Mouse (Mus musculus): ENCODE results near the gene 4930519G04Rik. TPM values are rescaled to one million over a fixed set of nuclear protein-coding genes. Genes with fewer than 3 reads are reported as not detected.
"Not testable (repeated sequence)": the region's sequence is repeated elsewhere in the genome, so short reads cannot be mapped to it uniquely, and the experiment has no call there.

Gene 4930519G04Rik
- not detected for total RNA-seq (2021)
- long read RNA-seq, experiment 1 = 0 reads
- long read RNA-seq, experiment 2 = 0 reads

- DNase-seq (ENCODE audit: low spot score in 2 of 2) = not testable (repeated sequence)
Observed at GRCm38 (mm10) chr5:114853364-114853763, at the start of gene 4930519G04Rik. Gene 4930519G04Rik, plus strand, starts transcription at chr5:114853664.

GRCm38 (mm10) chr5:114804335-114804734 is 49.1 kb upstream of the 4930519G04Rik start:
- DNase-seq (ENCODE audit: low spot score in 2 of 2) = no peak

- peak in 1 of 2 experiments; percentile 63 for DNase-seq (ENCODE audit: low spot score in 2 of 2)
Observed at GRCm38 (mm10) chr5:114804958-114805357, 48.5 kb upstream of the 4930519G04Rik start.

- DNase-seq (ENCODE audit: low spot score in 2 of 2) = no peak
Observed at GRCm38 (mm10) chr5:114805436-114806350, 47.8 kb upstream of the 4930519G04Rik start.

- no peak for DNase-seq (ENCODE audit: low spot score in 2 of 2)
Observed at GRCm38 (mm10) chr5:114806636-114807035, 46.8 kb upstream of the 4930519G04Rik start.

- no peak for DNase-seq (ENCODE audit: low spot score in 2 of 2)
Observed at GRCm38 (mm10) chr5:114807063-114807462, 46.4 kb upstream of the 4930519G04Rik start.

GRCm38 (mm10) chr5:114807468-114807867 is 46.0 kb upstream of the 4930519G04Rik start:
- DNase-seq (ENCODE audit: low spot score in 2 of 2) = no peak

GRCm38 (mm10) chr5:114807893-114808292 is 45.6 kb upstream of the 4930519G04Rik start:
- no peak for DNase-seq (ENCODE audit: low spot score in 2 of 2)

- DNase-seq (ENCODE audit: low spot score in 2 of 2) = no peak
Observed at GRCm38 (mm10) chr5:114808385-114808784, 45.1 kb upstream of the 4930519G04Rik start.

- DNase-seq (ENCODE audit: low spot score in 2 of 2) = no peak
Observed at GRCm38 (mm10) chr5:114809181-114809756, 44.2 kb upstream of the 4930519G04Rik start.

GRCm38 (mm10) chr5:114809826-114810225 is 43.6 kb upstream of the 4930519G04Rik start:
- no peak for DNase-seq (ENCODE audit: low spot score in 2 of 2)

GRCm38 (mm10) chr5:114813525-114814181 is 39.8 kb upstream of the 4930519G04Rik start:
- DNase-seq (ENCODE audit: low spot score in 2 of 2) = peak; percentile 90 to 91

GRCm38 (mm10) chr5:114816599-114816998 is 36.9 kb upstream of the 4930519G04Rik start:
- no peak for DNase-seq (ENCODE audit: low spot score in 2 of 2)

GRCm38 (mm10) chr5:114818124-114818523 is 35.3 kb upstream of the 4930519G04Rik start:
- DNase-seq (ENCODE audit: low spot score in 2 of 2) = no peak

- peak; percentile 73 to 77 for DNase-seq (ENCODE audit: low spot score in 2 of 2)
Observed at GRCm38 (mm10) chr5:114822796-114823688, 30.4 kb upstream of the 4930519G04Rik start, which contains the start of gene 1500011B03Rik. Gene 1500011B03Rik, minus strand, starts transcription at chr5:114823468.

- peak; percentile 39 to 63 for DNase-seq (ENCODE audit: low spot score in 2 of 2)
Observed at GRCm38 (mm10) chr5:114824197-114824596, 29.3 kb upstream of the 4930519G04Rik start.

GRCm38 (mm10) chr5:114825978-114826691 is 27.3 kb upstream of the 4930519G04Rik start:
- DNase-seq (ENCODE audit: low spot score in 2 of 2) = no peak

GRCm38 (mm10) chr5:114827427-114827826 is 26.0 kb upstream of the 4930519G04Rik start:
- DNase-seq (ENCODE audit: low spot score in 2 of 2) = no peak

- DNase-seq (ENCODE audit: low spot score in 2 of 2) = no peak
Observed at GRCm38 (mm10) chr5:114829740-114830139, 23.7 kb upstream of the 4930519G04Rik start.

GRCm38 (mm10) chr5:114836886-114837285 is 16.6 kb upstream of the 4930519G04Rik start:
- DNase-seq (ENCODE audit: low spot score in 2 of 2) = no peak
